8 mouse cellular contexts compared by ENCODE assay signal in the genomic region with DNA sequence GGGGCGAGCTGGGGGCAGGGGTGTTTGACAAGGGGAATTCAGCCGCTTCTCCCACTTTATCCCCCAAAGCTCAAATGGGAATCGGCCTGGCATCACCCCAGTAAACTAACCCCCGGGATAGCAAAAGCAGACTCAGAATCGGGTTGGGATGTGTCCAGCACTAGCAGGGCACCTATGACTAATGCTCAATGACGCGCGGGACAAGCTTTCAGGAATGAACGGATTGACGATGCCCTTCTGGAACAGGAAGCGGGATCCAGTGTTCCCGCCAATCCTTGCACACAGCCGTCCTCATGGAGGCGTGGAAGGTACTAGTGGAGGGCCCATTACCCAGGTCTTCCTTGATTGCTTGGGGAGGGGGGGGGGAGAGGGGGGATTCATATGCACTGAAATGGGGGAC. TPM values are rescaled to one million over a fixed set of nuclear protein-coding genes. Genes with fewer than 3 reads are reported as not detected.
A peak's percentile ranks its signal among the peaks of the same experiment; 100 is the strongest.
DNase-seq lines count a peak whose midpoint lies in the region; ATAC-seq lines count a peak whose summit lies in the region.

No protein-coding gene starts in this region.

- peak overlapping the region; percentile 95 for H3K27ac ChIP-seq in heart, embryonic 10.5 days

- H3K36me3 ChIP-seq in heart, embryonic 10.5 days = peaks cover 19% of the 10 kb centered on the region

- peak overlapping the region; percentile 81 for H3K4me3 ChIP-seq in heart, embryonic 10.5 days

- 20% methylated on average over 14 of the region's 14 CpGs for WGBS in heart, embryonic 10.5 days

- no peaks in the 10 kb centered on the region for H3K27me3 ChIP-seq in heart, embryonic 10.5 days (ENCODE audit: insufficient read depth, poor library complexity, severe bottlenecking)

- ATAC-seq in erythroid progenitor cell, adult 5-6 weeks (replicated peaks; ENCODE audit: low FRiP score, poor library complexity, severe bottlenecking) = no peak

- peaks cover 29% of the 10 kb centered on the region for H3K4me1 ChIP-seq in heart, embryonic 10.5 days

- peak; percentile 60 for DNase-seq in urinary bladder, postnatal 14 days (ENCODE audit: low spot score)
- no peak for DNase-seq in urinary bladder, postnatal 4 days (ENCODE audit: low spot score in 2 of 2)
- peak; percentile 42 for DNase-seq in cerebellum, adult 8-10 months
- DNase-seq in heart, embryonic 10.5 days (ENCODE audit: low spot score) = peak; percentile 81
- DNase-seq in kidney, postnatal 10 days = peak; percentile 59
- DNase-seq in lung, postnatal 4 days = peak; percentile 43 to 58
- no peak for DNase-seq in layer of hippocampus, adult 11-12 months (ENCODE audit: low spot score)

- no peaks in the 10 kb centered on the region for H3K9me3 ChIP-seq in heart, embryonic 10.5 days

RNA-seq across cellular contexts. Expression of a gene that starts 8.2 kb away (rescaled TPM):
- 105 and 110 TPM in 2 replicates for polyA plus RNA-seq in heart, embryonic 10.5 days (2016; fragmentation: Nextera tagmentation; extraction: Ambion mirVana)
- total RNA-seq in erythroid progenitor cell, adult 5-6 weeks (2015; ENCODE audit: low replicate concordance) = 122 and 135 TPM in 2 replicates
- 217 and 249 TPM in 2 replicates for total RNA-seq in erythroid progenitor cell, adult 5-6 weeks (2017; ENCODE audit: low replicate concordance)

RNA-seq across cellular contexts. Expression of a gene that starts 25.1 kb away (rescaled TPM):
- 25.1 and 34.6 TPM in 2 replicates for polyA plus RNA-seq in heart, embryonic 10.5 days (2016; fragmentation: Nextera tagmentation; extraction: Ambion mirVana)
- total RNA-seq in erythroid progenitor cell, adult 5-6 weeks (2015; ENCODE audit: low replicate concordance) = not detected in 2 replicates
- total RNA-seq in erythroid progenitor cell, adult 5-6 weeks (2017; ENCODE audit: low replicate concordance) = under 0.01 and 0.39 TPM in 2 replicates

RNA-seq across cellular contexts. Expression of a gene that starts 51.1 kb away (rescaled TPM):
- 157 and 162 TPM in 2 replicates for polyA plus RNA-seq in heart, embryonic 10.5 days (2016; fragmentation: Nextera tagmentation; extraction: Ambion mirVana)
- total RNA-seq in erythroid progenitor cell, adult 5-6 weeks (2015; ENCODE audit: low replicate concordance) = 13.0 and 22.0 TPM in 2 replicates
- 13.3 and 18.0 TPM in 2 replicates for total RNA-seq in erythroid progenitor cell, adult 5-6 weeks (2017; ENCODE audit: low replicate concordance)

RNA-seq across cellular contexts. Expression of a gene that starts 53.0 kb away (rescaled TPM):
- 327 and 389 TPM in 2 replicates for polyA plus RNA-seq in heart, embryonic 10.5 days (2016; fragmentation: Nextera tagmentation; extraction: Ambion mirVana)
- 47.4 and 59.5 TPM in 2 replicates for total RNA-seq in erythroid progenitor cell, adult 5-6 weeks (2015; ENCODE audit: low replicate concordance)
- total RNA-seq in erythroid progenitor cell, adult 5-6 weeks (2017; ENCODE audit: low replicate concordance) = 41.5 and 59.7 TPM in 2 replicates

Comparison
In these comparisons a context has a peak if more than half of its experiments do, and no peak if none do; other contexts are left out.
1. DNase-seq: peak in urinary bladder, postnatal 14 days (single experiment), cerebellum, adult 8-10 months (single experiment), heart, embryonic 10.5 days (single experiment), kidney, postnatal 10 days (single experiment) and lung, postnatal 4 days (2 of 2); none in urinary bladder, postnatal 4 days (0 of 2) and layer of hippocampus, adult 11-12 months (single experiment).